12 mouse cellular contexts compared by ENCODE assay signal in genomic region chr2:32665853-32666252, GRCm38 (mm10). TPM values are rescaled to one million over a fixed set of nuclear protein-coding genes. Genes with fewer than 3 reads are reported as not detected.
DNase-seq lines count a peak whose midpoint lies in the region; TF ChIP-seq lines count a peak whose summit lies in the region.
"Had no signal": no experiment of that assay in that cellular context is flagged by ENCODE, and none has a peak within 500 bp of the region (broad histone marks: within the 10 kb centered on the region; RNA-seq: fewer than 3 reads in every experiment).

No protein-coding gene starts in this region.

- DNase-seq in heart, embryonic 10.5 days (ENCODE audit: low spot score), result no peak
- no peak for DNase-seq in heart, postnatal 25 days (ENCODE audit: low spot score)
- no peak for DNase-seq in kidney, adult 2 months
- no peak for DNase-seq in kidney, postnatal 36 days
- DNase-seq in spleen, adult 2 months (ENCODE audit: low read depth in 1 of 2, low spot score in 2 of 2), result no peak
- DNase-seq in spleen, postnatal 4 days (ENCODE audit: low spot score in 2 of 2), result no peak
- no peak for DNase-seq in cerebellum, postnatal 4 days (ENCODE audit: low spot score in 2 of 2)
- DNase-seq: cerebellum, adult 9-10 months; kidney, adult 9 months; right cerebral cortex, adult 18-20 months; thymus, adult 18-20 months had no signal

- intact Hi-C loops in heart, postnatal 25 days (cut with DNase I), result no loop called here

- H3K27me3 ChIP-seq in heart, embryonic 10.5 days (ENCODE audit: insufficient read depth, poor library complexity, severe bottlenecking), result no peaks in the 10 kb centered on the region
- no peaks in the 10 kb centered on the region for H3K27me3 ChIP-seq in kidney, adult 2 months (replicated peaks; ENCODE audit: control insufficient read depth, insufficient read depth, low read length)
- H3K27me3 ChIP-seq in spleen, adult 2 months (ENCODE audit: control insufficient read depth, insufficient read depth, low read length), result no peaks in the 10 kb centered on the region
- H3K27me3 ChIP-seq: forebrain, embryonic 12.5 days had no signal

- TF ChIP-seq POLR2A in kidney, adult 2 months (IDR thresholded peaks at IDR 0.05; ENCODE audit: low read depth, low read length), result no peak
- no peak for TF ChIP-seq POLR2A in spleen, adult 2 months (IDR thresholded peaks at IDR 0.05; ENCODE audit: low read depth, low read length)

- WGBS in heart, embryonic 10.5 days, result 69% methylated on average over 6 of the region's 6 CpGs
- 68% methylated on average over 6 of the region's 6 CpGs for WGBS in kidney, adult 2 months
- 72% methylated on average over 6 of the region's 6 CpGs for WGBS in spleen, adult 2 months

- no peak overlapping the region for H3K4me3 ChIP-seq in heart, embryonic 10.5 days
- no peak overlapping the region for H3K4me3 ChIP-seq in kidney, adult 2 months (ENCODE audit: insufficient read depth, low read depth, low read length)
- no peak overlapping the region for H3K4me3 ChIP-seq in spleen, adult 2 months (ENCODE audit: extremely low read depth, insufficient read depth, insufficient read length)
- H3K4me3 ChIP-seq: forebrain, embryonic 12.5 days had no signal

- H3K27ac ChIP-seq in heart, embryonic 10.5 days, result peak overlapping the region; percentile 59
- H3K27ac ChIP-seq in kidney, adult 2 months (ENCODE audit: insufficient read depth, low read depth, low read length), result peak overlapping the region; percentile 32; the same call in 1 of the 2 replicates
- 0 out of 2 replicates have a peak overlapping the region, but pooled peaks have one; percentile 11 for H3K27ac ChIP-seq in spleen, adult 2 months (ENCODE audit: insufficient read depth, low read length)
- H3K27ac ChIP-seq: forebrain, embryonic 12.5 days had no signal

- H3K4me1 ChIP-seq in heart, embryonic 10.5 days, result peaks cover 46% of the 10 kb centered on the region
- 0 out of 2 replicates have a peak, but pooled peaks cover 4% of the 10 kb centered on the region for H3K4me1 ChIP-seq in kidney, adult 2 months (ENCODE audit: control insufficient read depth, insufficient read depth, low read length)
- no peaks in the 10 kb centered on the region for H3K4me1 ChIP-seq in spleen, adult 2 months (ENCODE audit: control insufficient read depth, insufficient read depth, insufficient read length)

- H3K36me3 ChIP-seq in heart, embryonic 10.5 days, result peaks cover 14% of the 10 kb centered on the region
- H3K36me3 ChIP-seq in kidney, adult 2 months (ENCODE audit: control insufficient read depth, insufficient read depth, low read length), result no peaks in the 10 kb centered on the region
- H3K36me3 ChIP-seq in spleen, adult 2 months (ENCODE audit: control insufficient read depth, insufficient read depth, low read length), result no peaks in the 10 kb centered on the region
- H3K36me3 ChIP-seq: forebrain, embryonic 12.5 days had no signal

- TF ChIP-seq CTCF in kidney, adult 2 months (conservative IDR thresholded peaks at IDR 0.05; ENCODE audit: insufficient read depth, insufficient read length, low read depth, low read length), result no peak
- TF ChIP-seq CTCF in spleen, adult 2 months (IDR thresholded peaks at IDR 0.05; ENCODE audit: extremely low read depth, insufficient read depth, insufficient read length, insufficient replicate concordance), result no peak

- no peaks in the 10 kb centered on the region for H3K9me3 ChIP-seq in heart, embryonic 10.5 days
- H3K9me3 ChIP-seq: forebrain, embryonic 12.5 days had no signal

RNA-seq across cellular contexts. Expression of gene Eng, which starts 19.5 kb away (rescaled TPM):
- 87.1 and 149 TPM in 2 replicates for polyA plus RNA-seq in heart, embryonic 10.5 days (2016; fragmentation: Nextera tagmentation; extraction: Ambion mirVana)
- 100 to 1,000 TPM; 126 to 140 TPM for total RNA-seq in heart, postnatal 25 days (2021)
- polyA plus RNA-seq in kidney, adult 2 months (2012; rRNA removed), result 228 and 289 TPM in 2 replicates
- polyA plus RNA-seq in spleen, adult 2 months (2012; rRNA removed), result 132 and 168 TPM in 2 replicates

RNA-seq across cellular contexts. Expression of gene Fpgs, which starts 38.1 kb away (rescaled TPM):
- polyA plus RNA-seq in heart, embryonic 10.5 days (2016; fragmentation: Nextera tagmentation; extraction: Ambion mirVana), result 24.7 and 34.8 TPM in 2 replicates
- 1 to 10 TPM; 4.2 to 6.0 TPM for total RNA-seq in heart, postnatal 25 days (2021)
- 147 and 174 TPM in 2 replicates for polyA plus RNA-seq in kidney, adult 2 months (2012; rRNA removed)
- polyA plus RNA-seq in spleen, adult 2 months (2012; rRNA removed), result 34.5 and 49.5 TPM in 2 replicates

RNA-seq across cellular contexts. Expression of gene Ak1, which starts 44.3 kb away (rescaled TPM):
- 179 and 305 TPM in 2 replicates for polyA plus RNA-seq in heart, embryonic 10.5 days (2016; fragmentation: Nextera tagmentation; extraction: Ambion mirVana)
- 100 to 1,000 TPM; 733 to 743 TPM for total RNA-seq in heart, postnatal 25 days (2021)
- polyA plus RNA-seq in kidney, adult 2 months (2012; rRNA removed), result 31.6 and 47.4 TPM in 2 replicates
- polyA plus RNA-seq in spleen, adult 2 months (2012; rRNA removed), result 6.3 and 7.4 TPM in 2 replicates

RNA-seq across cellular contexts. Expression of gene Cdk9, which starts 47.0 kb away (rescaled TPM):
- polyA plus RNA-seq in heart, embryonic 10.5 days (2016; fragmentation: Nextera tagmentation; extraction: Ambion mirVana), result 89.1 and 115 TPM in 2 replicates
- 10 to 100 TPM; 23.4 to 26.4 TPM for total RNA-seq in heart, postnatal 25 days (2021)
- polyA plus RNA-seq in kidney, adult 2 months (2012; rRNA removed), result 88.3 and 89.2 TPM in 2 replicates
- 125 and 154 TPM in 2 replicates for polyA plus RNA-seq in spleen, adult 2 months (2012; rRNA removed)

RNA-seq across cellular contexts. Expression of gene Sh2d3c, which starts 55.0 kb away (rescaled TPM):
- polyA plus RNA-seq in heart, embryonic 10.5 days (2016; fragmentation: Nextera tagmentation; extraction: Ambion mirVana), result 34.8 and 35.4 TPM in 2 replicates
- total RNA-seq in heart, postnatal 25 days (2021), result 10 to 100 TPM; 20.7 to 25.4 TPM
- 28.4 and 30.4 TPM in 2 replicates for polyA plus RNA-seq in kidney, adult 2 months (2012; rRNA removed)
- 136 and 175 TPM in 2 replicates for polyA plus RNA-seq in spleen, adult 2 months (2012; rRNA removed)
